Mouse (Mus musculus): ENCODE measurements at regions not wholly inside any gene's neighbourhood (a gene's known extent, or its start where the extent isn't known, plus 50 kb on each side); places are given as distances from the start of the nearest gene placed in this dataset.

- no peak overlapping the region for H3K4me3 ChIP-seq (replicated peaks)
- WGBS: 69% methylated on average over 3 of the region's 3 CpGs
- H3K27me3 ChIP-seq: no peaks in the 10 kb centered on the region
- no peaks in the 10 kb centered on the region for H3K9me3 ChIP-seq
- H3K36me3 ChIP-seq: no peaks in the 10 kb centered on the region
- no peaks in the 10 kb centered on the region for H3K4me1 ChIP-seq (replicated peaks)
- no peak overlapping the region for H3K4me2 ChIP-seq (replicated peaks)
- no peak overlapping the region for H3K27ac ChIP-seq
- ATAC-seq: no peak
- no peak overlapping the region for H3K9ac ChIP-seq (replicated peaks)
Observed at GRCm38 (mm10) chr6:117505431-117505830, 335.5 kb upstream of the Zfp637 start.

- H3K4me1 ChIP-seq (replicated peaks): no peaks in the 10 kb centered on the region
- H3K9ac ChIP-seq (replicated peaks): no peak overlapping the region
- H3K9me3 ChIP-seq: no peaks in the 10 kb centered on the region
- no peaks in the 10 kb centered on the region for H3K27me3 ChIP-seq
- no peaks in the 10 kb centered on the region for H3K36me3 ChIP-seq
- 84% methylated on average over 7 of the region's 7 CpGs for WGBS
- no peak overlapping the region for H3K27ac ChIP-seq
- H3K4me3 ChIP-seq (replicated peaks): no peak overlapping the region
- no peak for ATAC-seq
- no peak overlapping the region for H3K4me2 ChIP-seq (replicated peaks)
Observed at GRCm38 (mm10) chr6:117506619-117507018, 334.4 kb upstream of the Zfp637 start.

- no peaks in the 10 kb centered on the region for H3K36me3 ChIP-seq
- H3K4me1 ChIP-seq (replicated peaks): no peaks in the 10 kb centered on the region
- ATAC-seq: no peak
- no peak overlapping the region for H3K4me2 ChIP-seq (replicated peaks)
- no peaks in the 10 kb centered on the region for H3K27me3 ChIP-seq
- no peak overlapping the region for H3K27ac ChIP-seq
- WGBS: 89% methylated on average over 6 of the region's 6 CpGs
- H3K9ac ChIP-seq (replicated peaks): no peak overlapping the region
- no peaks in the 10 kb centered on the region for H3K9me3 ChIP-seq
- H3K4me3 ChIP-seq (replicated peaks): no peak overlapping the region
Observed at GRCm38 (mm10) chr6:117508860-117509259, 332.1 kb upstream of the Zfp637 start.

GRCm38 (mm10) chr6:117510026-117510425, 331.0 kb upstream of the Zfp637 start:
- Histone ChIP-seq H3K4me2 (replicated peaks) (no peak overlapping the region), H3K4me3 (replicated peaks) (no peak overlapping the region), H3K9me3 (no peaks in the 10 kb centered on the region), H3K9ac (replicated peaks) (no peak overlapping the region), H3K27me3 (no peaks in the 10 kb centered on the region), H3K27ac (no peak overlapping the region), H3K36me3 (no peaks in the 10 kb centered on the region), H3K4me1 (replicated peaks) (no peaks in the 10 kb centered on the region)
- no peak for ATAC-seq
- WGBS: 94% methylated on average over 4 of the region's 4 CpGs

DNA sequence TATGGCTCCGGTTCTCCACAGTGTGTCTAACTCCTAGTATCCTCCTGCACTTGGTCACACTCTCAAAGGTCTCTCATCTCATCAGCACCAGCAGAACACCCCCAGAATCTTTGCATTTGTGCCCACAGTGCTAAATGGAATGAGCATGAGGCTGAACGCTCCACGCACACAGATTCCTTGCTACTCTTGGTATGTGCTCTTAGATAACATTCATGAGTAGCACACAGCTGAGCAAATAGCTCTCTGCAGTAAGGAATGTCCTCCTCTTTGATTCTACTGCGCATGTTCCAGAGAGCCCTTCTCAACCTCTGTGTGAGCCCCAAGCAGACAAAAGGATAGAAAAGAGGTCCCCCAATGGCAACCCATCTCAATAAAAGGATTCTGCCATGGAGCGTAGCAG, 326.1 kb upstream of the Zfp637 start:
- no peak for ATAC-seq
- no peak overlapping the region for H3K4me2 ChIP-seq (replicated peaks)
- no peak overlapping the region for H3K27ac ChIP-seq
- WGBS: 90% methylated on average over 5 of the region's 5 CpGs
- H3K9ac ChIP-seq (replicated peaks): no peak overlapping the region
- H3K4me1 ChIP-seq (replicated peaks): no peaks in the 10 kb centered on the region
- H3K9me3 ChIP-seq: no peaks in the 10 kb centered on the region
- no peaks in the 10 kb centered on the region for H3K27me3 ChIP-seq
- no peaks in the 10 kb centered on the region for H3K36me3 ChIP-seq
- H3K4me3 ChIP-seq (replicated peaks): no peak overlapping the region

DNA sequence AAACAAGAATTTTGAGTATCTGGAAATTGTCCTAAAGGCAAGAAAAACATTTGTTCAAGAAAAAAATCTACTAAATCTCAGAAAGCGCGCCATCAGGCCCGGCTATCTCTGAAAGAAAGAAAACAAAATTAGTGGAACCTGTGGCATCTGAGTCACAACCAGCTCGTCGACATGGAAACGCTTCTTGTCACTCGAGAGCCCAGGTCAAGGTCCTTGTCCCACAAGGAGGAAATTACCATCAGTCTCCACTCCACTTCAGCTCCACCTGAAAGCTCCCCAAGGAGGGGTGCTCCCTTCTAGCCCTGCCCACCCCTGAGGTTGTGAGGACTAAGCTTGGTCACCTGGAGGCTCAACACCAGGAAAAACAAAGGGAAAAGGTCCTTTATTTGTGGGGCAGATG, 324.1 kb upstream of the Zfp637 start:
- Histone ChIP-seq H3K4me2 (replicated peaks) (no peak overlapping the region), H3K36me3 (no peaks in the 10 kb centered on the region), H3K27ac (no peak overlapping the region), H3K4me1 (replicated peaks) (no peaks in the 10 kb centered on the region), H3K9ac (replicated peaks) (no peak overlapping the region), H3K27me3 (no peaks in the 10 kb centered on the region), H3K4me3 (replicated peaks) (no peak overlapping the region), H3K9me3 (no peaks in the 10 kb centered on the region)
- ATAC-seq: no peak
- WGBS: 91% methylated on average over 7 of the region's 7 CpGs

DNA sequence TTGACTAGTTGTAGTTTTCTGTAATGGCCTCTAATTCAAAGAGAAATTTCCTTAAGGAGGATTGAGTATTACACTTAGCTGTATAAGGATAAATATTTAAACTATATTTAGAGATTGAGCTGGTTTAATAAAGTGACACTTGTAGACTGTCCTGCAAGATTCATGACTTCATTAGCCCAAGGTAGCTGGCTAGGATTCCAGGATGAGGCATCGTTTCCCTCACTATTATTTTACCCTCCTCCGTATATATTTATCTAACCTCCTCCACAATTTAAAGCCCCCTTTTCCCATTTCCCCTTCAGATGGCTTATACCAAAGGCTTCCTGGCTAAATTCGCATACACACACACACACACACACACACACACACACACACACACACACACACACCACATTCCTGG, 322.0 kb upstream of the Zfp637 start:
- Histone ChIP-seq H3K4me3 (replicated peaks) (no peak overlapping the region), H3K9ac (replicated peaks) (no peak overlapping the region), H3K4me2 (replicated peaks) (no peak overlapping the region), H3K9me3 (no peaks in the 10 kb centered on the region), H3K27me3 (no peaks in the 10 kb centered on the region), H3K36me3 (no peaks in the 10 kb centered on the region), H3K27ac (no peak overlapping the region), H3K4me1 (replicated peaks) (no peaks in the 10 kb centered on the region)
- 78% methylated on average over 3 of the region's 3 CpGs for WGBS
- ATAC-seq: no peak

GRCm38 (mm10) chr6:117519466-117519865, 321.5 kb upstream of the Zfp637 start:
- WGBS: 100% methylated on average over 1 of the region's 1 CpGs
- no peak for ATAC-seq
- H3K27ac ChIP-seq: no peak overlapping the region
- no peaks in the 10 kb centered on the region for H3K36me3 ChIP-seq
- H3K9me3 ChIP-seq: no peaks in the 10 kb centered on the region
- H3K4me1 ChIP-seq (replicated peaks): no peaks in the 10 kb centered on the region
- H3K9ac ChIP-seq (replicated peaks): no peak overlapping the region
- no peaks in the 10 kb centered on the region for H3K27me3 ChIP-seq
- no peak overlapping the region for H3K4me2 ChIP-seq (replicated peaks)
- H3K4me3 ChIP-seq (replicated peaks): no peak overlapping the region

DNA sequence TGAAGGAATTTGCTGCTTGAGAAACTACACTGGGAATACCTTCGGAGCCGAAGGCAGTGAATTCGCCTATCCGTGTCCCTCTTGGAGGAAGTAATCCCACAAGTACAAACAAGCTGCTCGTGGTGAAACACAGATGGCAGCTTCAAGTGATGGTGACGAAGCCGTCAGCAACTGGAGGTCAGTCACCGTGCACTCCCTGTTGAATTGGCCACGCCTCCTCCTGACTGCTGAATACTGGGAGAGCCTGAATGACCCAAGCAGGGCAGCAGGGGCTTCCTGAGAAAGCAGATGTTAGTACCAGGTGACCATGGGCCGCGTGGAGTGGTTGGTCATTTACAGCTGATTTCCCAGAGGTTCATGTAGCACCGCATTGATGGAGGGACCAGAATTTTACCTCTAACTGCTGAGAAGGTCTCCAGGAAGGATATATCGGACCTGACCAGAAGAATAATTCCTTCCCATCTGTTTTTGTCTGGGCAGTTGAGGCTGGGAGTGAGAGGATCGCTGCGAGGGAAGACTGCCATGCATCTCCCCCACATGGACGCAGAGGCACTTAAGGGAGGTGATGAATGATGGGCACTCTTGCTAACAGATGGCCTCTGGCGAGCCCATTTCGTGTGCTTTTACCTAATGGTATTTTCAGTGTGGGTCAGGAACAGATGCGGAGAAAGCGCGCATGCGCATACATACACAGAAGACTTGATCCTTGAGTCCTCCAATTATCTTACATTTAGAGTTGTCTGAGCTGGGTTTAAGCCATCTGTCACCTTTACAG, 314.6 kb upstream of the Zfp637 start:
- no peak for ATAC-seq
- no peak overlapping the region for H3K27ac ChIP-seq
- H3K36me3 ChIP-seq: no peaks in the 10 kb centered on the region
- no peak overlapping the region for H3K4me3 ChIP-seq (replicated peaks)
- no peaks in the 10 kb centered on the region for H3K4me1 ChIP-seq (replicated peaks)
- 82% methylated on average over 22 of the region's 22 CpGs for WGBS
- no peaks in the 10 kb centered on the region for H3K9me3 ChIP-seq
- H3K27me3 ChIP-seq: no peaks in the 10 kb centered on the region
- no peak overlapping the region for H3K9ac ChIP-seq (replicated peaks)
- H3K4me2 ChIP-seq (replicated peaks): no peak overlapping the region

GRCm38 (mm10) chr6:117527526-117527925, 313.5 kb upstream of the Zfp637 start:
- H3K9ac ChIP-seq (replicated peaks): no peak overlapping the region
- no peaks in the 10 kb centered on the region for H3K4me1 ChIP-seq (replicated peaks)
- WGBS: 88% methylated on average over 8 of the region's 8 CpGs
- no peak overlapping the region for H3K4me2 ChIP-seq (replicated peaks)
- H3K4me3 ChIP-seq (replicated peaks): no peak overlapping the region
- H3K36me3 ChIP-seq: no peaks in the 10 kb centered on the region
- no peak overlapping the region for H3K27ac ChIP-seq
- H3K27me3 ChIP-seq: no peaks in the 10 kb centered on the region
- H3K9me3 ChIP-seq: no peaks in the 10 kb centered on the region
- ATAC-seq: no peak

GRCm38 (mm10) chr6:117534149-117534548, 306.8 kb upstream of the Zfp637 start:
- H3K4me3 ChIP-seq (replicated peaks): no peak overlapping the region
- H3K36me3 ChIP-seq: no peaks in the 10 kb centered on the region
- no peak overlapping the region for H3K4me2 ChIP-seq (replicated peaks)
- H3K27me3 ChIP-seq: no peaks in the 10 kb centered on the region
- no peaks in the 10 kb centered on the region for H3K4me1 ChIP-seq (replicated peaks)
- H3K9me3 ChIP-seq: no peaks in the 10 kb centered on the region
- no peak for ATAC-seq
- no peak overlapping the region for H3K9ac ChIP-seq (replicated peaks)
- WGBS: 81% methylated on average over 2 of the region's 2 CpGs
- no peak overlapping the region for H3K27ac ChIP-seq

- Histone ChIP-seq H3K9me3 (no peaks in the 10 kb centered on the region), H3K27ac (no peak overlapping the region), H3K4me1 (replicated peaks) (no peaks in the 10 kb centered on the region), H3K27me3 (no peaks in the 10 kb centered on the region), H3K4me3 (replicated peaks) (no peak overlapping the region), H3K4me2 (replicated peaks) (no peak overlapping the region), H3K9ac (replicated peaks) (no peak overlapping the region), H3K36me3 (no peaks in the 10 kb centered on the region)
- 87% methylated on average over 9 of the region's 9 CpGs for WGBS
- ATAC-seq: no peak
Observed at GRCm38 (mm10) chr6:117534991-117535390, 306.0 kb upstream of the Zfp637 start.

- Histone ChIP-seq H3K4me3 (replicated peaks) (no peak overlapping the region), H3K9ac (replicated peaks) (no peak overlapping the region), H3K27ac (no peak overlapping the region), H3K9me3 (no peaks in the 10 kb centered on the region), H3K36me3 (no peaks in the 10 kb centered on the region), H3K4me2 (replicated peaks) (no peak overlapping the region), H3K4me1 (replicated peaks) (no peaks in the 10 kb centered on the region), H3K27me3 (no peaks in the 10 kb centered on the region)
- 92% methylated on average over 4 of the region's 4 CpGs for WGBS
- no peak for ATAC-seq
Observed at GRCm38 (mm10) chr6:117536084-117536483, 304.9 kb upstream of the Zfp637 start.
